Mouse (Mus musculus): Measurements from ENCODE around the gene Ripply1. TPM values are rescaled to one million over a fixed set of nuclear protein-coding genes. Genes with fewer than 3 reads are reported as not detected.
A peak's percentile ranks its signal among the peaks of the same experiment; 100 is the strongest.

Gene Ripply1
- polyA plus RNA-seq, 1 experiment from 2014 or later, result 0.25 TPM

DNA sequence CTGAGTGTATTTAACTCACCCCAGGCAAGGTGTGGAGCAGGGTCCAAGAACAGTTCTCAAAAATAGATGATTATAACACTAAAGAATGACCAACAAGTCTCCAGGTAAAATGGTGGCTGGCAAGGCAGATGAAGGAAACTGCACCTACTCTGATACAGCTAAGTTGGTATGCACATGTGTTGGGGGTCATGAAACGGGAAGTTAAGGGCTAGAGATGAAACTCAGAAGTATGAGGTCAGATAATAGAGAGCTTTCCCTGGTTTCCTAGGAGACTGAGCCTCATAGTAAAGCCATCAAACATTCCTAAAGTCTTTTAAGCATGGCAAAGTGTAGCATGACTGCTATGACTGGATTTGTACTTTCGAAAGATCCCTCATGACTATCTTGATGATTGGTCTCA is 20.9 kb upstream of the Ripply1 start:
- H3K4me1 ChIP-seq, result no peaks in the 10 kb centered on the region
- H3K9me3 ChIP-seq, result no peaks in the 10 kb centered on the region
- H3K4me3 ChIP-seq, result no peak overlapping the region
- no peak for DNase-seq (ENCODE audit: low spot score)
- H3K27me3 ChIP-seq (replicated peaks; ENCODE audit: low read depth, poor library complexity, severe bottlenecking), result peaks cover 87% of the 10 kb centered on the region
- H3K36me3 ChIP-seq (replicated peaks), result no peaks in the 10 kb centered on the region
- no peak overlapping the region for H3K27ac ChIP-seq (replicated peaks)
- WGBS, result 79% methylated on average over 2 of the region's 2 CpGs

DNA sequence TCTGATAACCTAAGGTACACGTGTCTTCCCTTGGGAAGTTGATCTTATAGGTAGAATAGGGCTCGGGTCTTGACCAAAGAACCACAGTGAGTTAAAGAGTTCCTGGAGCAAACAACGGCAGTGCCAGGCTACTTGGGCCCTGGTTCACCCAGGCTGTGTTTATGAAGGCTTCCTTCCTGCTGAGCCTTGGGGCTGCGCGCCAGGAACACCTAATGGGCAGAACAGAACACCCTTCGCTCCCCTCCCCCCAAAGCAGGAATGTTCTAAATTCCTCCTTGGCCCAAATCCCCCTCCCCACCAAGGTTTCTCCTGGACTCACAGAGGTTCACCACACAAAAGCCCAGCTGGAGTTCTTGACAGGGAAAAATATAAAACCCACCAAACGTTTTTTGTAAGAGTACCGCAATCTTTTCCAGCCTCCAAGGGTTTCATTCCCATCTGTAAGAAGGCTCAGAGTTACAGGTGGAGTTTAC is 18.3 kb upstream of the Ripply1 start, which contains the start of gene Cldn2:
Cldn2 (plus strand) TSS at position 423 of the 473 bp plus-strand sequence.
- Histone ChIP-seq H3K27me3 (replicated peaks; ENCODE audit: low read depth, poor library complexity, severe bottlenecking) (peaks cover 90% of the 10 kb centered on the region), H3K4me3 (no peak within 1 kb of the TSS), H3K36me3 (replicated peaks) (no peaks in the 10 kb centered on the region), H3K4me1 (no peaks in the 10 kb centered on the region), H3K27ac (replicated peaks) (no peak within 1 kb of the TSS), H3K9me3 (no peaks in the 10 kb centered on the region)
- DNase-seq (ENCODE audit: low spot score), result no peak
- WGBS, result 64% methylated on average over 8 of the region's 8 CpGs

DNA sequence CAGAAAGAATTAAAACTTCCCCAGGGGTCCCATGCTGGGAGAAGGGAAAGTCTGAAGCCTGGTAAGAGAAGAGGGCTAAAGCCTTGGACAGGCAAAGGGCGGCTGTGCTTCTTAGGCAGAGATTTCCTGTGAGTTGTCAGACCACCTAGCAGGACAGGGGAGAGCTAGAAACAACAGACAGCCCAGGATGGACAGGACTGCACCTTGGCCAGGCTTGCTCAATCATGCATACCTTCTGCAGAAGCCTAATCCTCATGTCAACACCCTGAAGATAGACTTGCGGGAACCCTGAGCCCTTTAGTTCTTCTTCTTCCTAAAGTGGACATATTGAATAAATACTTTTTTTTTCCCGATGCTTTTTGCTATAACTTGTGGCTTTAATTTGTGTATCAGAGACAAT is 17.8 kb upstream of the Ripply1 start:
- 71% methylated on average over 3 of the region's 3 CpGs for WGBS
- no peaks in the 10 kb centered on the region for H3K4me1 ChIP-seq
- no peak overlapping the region for H3K27ac ChIP-seq (replicated peaks)
- H3K9me3 ChIP-seq, result no peaks in the 10 kb centered on the region
- H3K27me3 ChIP-seq (replicated peaks; ENCODE audit: low read depth, poor library complexity, severe bottlenecking), result peaks cover 95% of the 10 kb centered on the region
- DNase-seq (ENCODE audit: low spot score), result no peak
- H3K36me3 ChIP-seq (replicated peaks), result no peaks in the 10 kb centered on the region
- H3K4me3 ChIP-seq, result no peak overlapping the region

DNA sequence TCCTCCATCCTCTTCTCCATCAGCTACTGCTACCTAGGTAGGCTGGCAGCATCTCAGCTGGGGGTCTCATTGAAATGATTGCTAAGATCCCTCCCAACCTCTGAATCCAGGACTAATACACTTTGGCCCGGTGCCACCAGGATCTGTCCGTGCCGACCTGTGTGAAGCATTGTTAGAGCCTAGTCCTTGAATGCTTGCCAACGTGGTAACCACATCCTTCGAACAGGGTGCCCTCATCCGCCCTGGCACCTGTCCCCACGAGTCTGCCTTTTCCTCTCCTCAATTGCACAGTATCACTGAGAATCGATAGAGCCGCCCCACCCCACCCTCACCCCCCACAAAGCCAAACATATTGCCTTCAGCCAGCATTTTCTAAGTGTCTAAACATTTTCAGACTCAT is 15.7 kb upstream of the Ripply1 start:
- Histone ChIP-seq H3K9me3 (no peaks in the 10 kb centered on the region), H3K4me3 (no peak overlapping the region), H3K36me3 (replicated peaks) (no peaks in the 10 kb centered on the region), H3K4me1 (no peaks in the 10 kb centered on the region), H3K27me3 (replicated peaks; ENCODE audit: low read depth, poor library complexity, severe bottlenecking) (peaks cover 87% of the 10 kb centered on the region), H3K27ac (replicated peaks) (no peak overlapping the region)
- DNase-seq (ENCODE audit: low spot score), result no peak
- WGBS, result 88% methylated on average over 9 of the region's 9 CpGs

DNA sequence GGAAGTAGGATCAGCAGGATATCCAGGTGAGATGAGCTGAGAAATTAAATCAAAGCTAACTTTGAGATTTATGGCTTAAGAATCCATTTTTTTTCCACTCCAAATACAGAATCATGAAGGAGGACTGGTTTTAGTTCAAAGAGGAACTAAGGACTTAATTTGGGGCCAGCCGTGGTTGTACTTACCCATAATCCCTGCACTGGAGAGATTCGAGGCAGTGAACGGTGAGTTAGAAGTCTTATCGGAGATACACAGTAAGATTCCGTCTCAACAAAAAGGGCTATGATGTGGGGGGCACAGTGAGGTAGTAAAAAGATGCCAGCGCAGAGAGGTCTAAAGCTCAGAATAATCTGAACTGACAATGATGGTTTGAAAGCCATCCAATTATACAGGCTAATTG is 13.9 kb upstream of the Ripply1 start:
- 78% methylated on average over 6 of the region's 6 CpGs for WGBS
- no peaks in the 10 kb centered on the region for H3K4me1 ChIP-seq
- H3K36me3 ChIP-seq (replicated peaks), result no peaks in the 10 kb centered on the region
- H3K27ac ChIP-seq (replicated peaks), result no peak overlapping the region
- H3K9me3 ChIP-seq, result no peaks in the 10 kb centered on the region
- H3K27me3 ChIP-seq (replicated peaks; ENCODE audit: low read depth, poor library complexity, severe bottlenecking), result peaks cover 88% of the 10 kb centered on the region
- DNase-seq (ENCODE audit: low spot score), result no peak
- H3K4me3 ChIP-seq, result no peak overlapping the region

DNA sequence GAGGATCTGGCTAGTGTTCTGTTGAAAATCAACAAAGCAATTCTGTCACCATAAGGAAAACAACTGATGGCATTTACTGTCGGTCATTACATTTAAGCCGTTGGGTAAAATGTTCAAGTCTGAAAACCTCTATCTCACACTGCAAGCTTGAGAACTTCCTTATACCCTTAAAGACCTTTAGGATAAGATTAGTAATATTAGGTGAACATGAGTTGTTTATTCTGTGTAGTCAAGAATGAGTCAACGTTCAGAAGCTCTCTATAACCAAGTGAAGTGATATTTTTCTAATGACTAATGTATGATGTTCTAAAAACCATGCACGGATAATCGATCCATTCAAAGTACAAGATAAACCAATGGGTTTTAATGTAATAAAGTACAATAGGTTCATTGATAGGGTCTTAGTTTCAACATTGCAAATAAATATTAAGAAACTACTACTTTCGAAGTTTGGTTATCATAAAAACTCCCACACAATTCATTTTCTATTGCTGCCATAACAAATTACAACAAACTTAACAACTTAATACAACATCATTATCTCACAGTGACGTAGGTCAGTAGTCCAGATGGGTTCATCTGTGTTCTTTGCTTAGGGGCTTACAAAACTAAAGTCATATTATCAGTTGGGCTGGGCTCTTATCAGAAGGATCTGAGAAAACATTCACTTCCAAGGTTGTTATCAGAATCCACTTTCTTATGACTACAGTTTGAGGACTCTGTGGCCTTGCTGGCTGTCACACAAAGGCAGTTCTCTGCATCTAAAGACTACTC is 12.1 kb upstream of the Ripply1 start:
- Histone ChIP-seq H3K4me1 (no peaks in the 10 kb centered on the region), H3K9me3 (no peaks in the 10 kb centered on the region), H3K4me3 (no peak overlapping the region), H3K36me3 (replicated peaks) (no peaks in the 10 kb centered on the region), H3K27ac (replicated peaks) (no peak overlapping the region), H3K27me3 (replicated peaks; ENCODE audit: low read depth, poor library complexity, severe bottlenecking) (peaks cover 88% of the 10 kb centered on the region)
- no peak for DNase-seq (ENCODE audit: low spot score)
- WGBS, result 86% methylated on average over 7 of the region's 7 CpGs

DNA sequence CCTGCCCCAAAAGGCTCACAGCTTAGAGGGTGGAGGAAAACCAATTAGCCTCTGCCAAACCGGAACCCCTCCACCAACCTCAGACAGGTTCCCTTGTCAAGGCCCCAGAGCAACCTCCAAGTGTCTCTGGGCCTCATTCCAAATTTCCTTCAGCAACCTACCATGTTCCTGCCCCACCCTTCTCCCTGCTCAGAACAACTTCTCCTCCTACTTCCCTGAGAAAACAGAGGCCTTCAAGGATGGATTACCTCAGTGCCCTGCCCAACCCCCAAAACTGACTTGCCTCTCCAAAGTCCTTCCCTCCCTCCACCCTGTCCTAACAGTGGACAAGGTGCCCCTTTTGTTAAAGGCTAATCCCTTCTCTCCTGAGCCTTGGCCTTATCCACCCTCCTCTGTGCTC is 3.6 kb upstream of the Ripply1 start:
- no peak overlapping the region for H3K27ac ChIP-seq (replicated peaks)
- H3K36me3 ChIP-seq (replicated peaks), result no peaks in the 10 kb centered on the region
- 45% methylated on average over 1 of the region's 1 CpGs for WGBS
- H3K4me1 ChIP-seq, result peaks cover 6% of the 10 kb centered on the region; the same call in 1 of the 2 replicates
- DNase-seq (ENCODE audit: low spot score), result no peak
- no peaks in the 10 kb centered on the region for H3K9me3 ChIP-seq
- peaks cover 76% of the 10 kb centered on the region for H3K27me3 ChIP-seq (replicated peaks; ENCODE audit: low read depth, poor library complexity, severe bottlenecking)
- H3K4me3 ChIP-seq, result no peak overlapping the region

DNA sequence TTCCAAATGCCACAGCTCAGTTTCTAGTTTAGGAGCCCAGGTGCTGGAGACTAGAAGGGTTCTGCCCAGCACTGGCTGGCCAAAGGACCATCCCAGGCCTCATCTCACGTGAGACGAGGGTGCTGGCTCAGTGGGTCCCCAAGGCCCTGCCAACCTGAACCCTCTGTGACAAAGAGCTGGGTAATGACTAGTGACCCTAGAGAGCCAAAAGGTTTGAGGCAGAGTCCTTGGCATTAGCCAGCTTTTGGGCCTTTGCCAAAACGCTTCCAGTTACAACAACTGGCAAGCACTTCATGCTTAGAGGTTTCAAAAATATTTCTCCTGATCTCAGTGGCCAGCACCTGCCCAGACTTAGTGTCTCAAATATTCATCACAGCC is 881 bp upstream of the Ripply1 start:
- peaks cover 82% of the 10 kb centered on the region for H3K27me3 ChIP-seq (replicated peaks; ENCODE audit: low read depth, poor library complexity, severe bottlenecking)
- H3K4me1 ChIP-seq, result peaks cover 6% of the 10 kb centered on the region; the same call in 1 of the 2 replicates
- H3K36me3 ChIP-seq (replicated peaks), result no peaks in the 10 kb centered on the region
- H3K4me3 ChIP-seq, result no peak overlapping the region
- WGBS, result 57% methylated on average over 3 of the region's 3 CpGs
- DNase-seq (ENCODE audit: low spot score), result no peak
- no peaks in the 10 kb centered on the region for H3K9me3 ChIP-seq
- H3K27ac ChIP-seq (replicated peaks), result no peak overlapping the region

DNA sequence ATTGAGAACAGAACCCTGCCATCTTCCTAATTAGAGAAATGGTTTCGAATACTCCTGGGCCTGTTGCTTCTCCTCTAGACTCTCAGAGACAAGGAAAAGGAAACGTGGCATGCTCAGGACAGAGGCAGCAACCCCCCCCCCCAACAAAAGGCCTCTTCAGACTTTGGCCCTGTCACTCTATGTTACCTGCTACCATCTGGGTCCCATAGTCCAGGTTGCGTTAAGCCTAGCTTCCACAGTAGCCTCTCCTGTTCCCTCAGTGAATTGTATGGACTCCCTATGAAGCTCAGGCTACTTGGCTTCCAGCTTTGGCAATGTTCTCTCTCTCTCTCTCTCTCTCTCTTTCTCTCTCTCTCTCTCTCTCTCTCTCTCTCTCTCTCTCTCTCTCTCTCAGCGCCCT is 590 bp downstream of the Ripply1 start:
- no peak overlapping the region for H3K4me3 ChIP-seq
- H3K27ac ChIP-seq (replicated peaks), result no peak overlapping the region
- 78% methylated on average over 4 of the region's 4 CpGs for WGBS
- DNase-seq (ENCODE audit: low spot score), result no peak
- peaks cover 86% of the 10 kb centered on the region for H3K27me3 ChIP-seq (replicated peaks; ENCODE audit: low read depth, poor library complexity, severe bottlenecking)
- no peaks in the 10 kb centered on the region for H3K9me3 ChIP-seq
- H3K36me3 ChIP-seq (replicated peaks), result no peaks in the 10 kb centered on the region
- H3K4me1 ChIP-seq, result peaks cover 6% of the 10 kb centered on the region; the same call in 1 of the 2 replicates

DNA sequence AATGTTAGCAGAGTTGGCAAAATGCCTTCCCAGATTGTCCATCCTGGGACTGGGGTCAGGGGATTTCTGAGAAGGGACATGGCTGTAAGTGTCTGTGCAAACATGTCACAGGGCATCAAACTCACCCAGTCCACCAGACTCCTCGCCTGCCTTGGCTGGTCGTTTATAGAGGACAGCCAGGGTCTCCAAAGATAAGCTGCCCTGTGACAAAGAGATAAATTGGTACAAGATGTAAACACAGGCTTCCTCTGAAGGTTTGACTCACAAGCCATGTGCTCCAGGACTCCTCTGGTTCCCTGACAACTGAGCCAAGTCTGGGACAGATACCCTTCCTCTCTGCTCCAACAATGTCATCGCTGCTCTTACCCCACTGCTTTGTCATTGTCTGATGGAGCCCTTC is 1.2 kb downstream of the Ripply1 start:
- 67% methylated on average over 3 of the region's 3 CpGs for whole genome bisulfite sequencing
- H3K36me3 ChIP-seq (replicated peaks), result no peaks in the 10 kb centered on the region
- DNase-seq (ENCODE audit: low spot score), result no peak
- H3K4me3 ChIP-seq, result no peak overlapping the region
- H3K27me3 ChIP-seq (replicated peaks; ENCODE audit: low read depth, poor library complexity, severe bottlenecking), result peaks cover 85% of the 10 kb centered on the region
- H3K4me1 ChIP-seq, result peaks cover 6% of the 10 kb centered on the region; the same call in 1 of the 2 replicates
- no peak overlapping the region for H3K27ac ChIP-seq (replicated peaks)
- no peaks in the 10 kb centered on the region for H3K9me3 ChIP-seq

DNA sequence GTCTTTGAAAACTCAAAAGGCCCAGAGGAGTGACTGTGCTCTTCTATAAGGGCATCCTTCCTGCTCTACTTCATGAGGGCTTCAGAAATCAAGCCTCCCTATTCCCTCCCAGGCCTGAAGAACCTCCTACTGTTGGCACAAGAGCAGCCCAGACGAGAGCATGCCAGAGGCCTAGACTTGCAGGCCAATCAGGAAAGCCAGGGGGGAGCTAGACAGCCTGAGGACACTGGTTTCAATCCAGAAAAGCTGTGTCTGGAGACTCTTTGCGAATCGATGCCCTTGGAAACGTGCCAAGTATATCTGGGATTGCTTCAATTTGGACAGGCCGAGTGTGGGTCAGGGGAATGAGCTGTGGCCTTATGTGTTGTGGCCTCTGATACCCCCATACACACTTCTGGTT is 2.8 kb downstream of the Ripply1 start:
- Histone ChIP-seq H3K4me1 (peaks cover 6% of the 10 kb centered on the region; the same call in 1 of the 2 replicates), H3K4me3 (no peak overlapping the region), H3K36me3 (replicated peaks) (no peaks in the 10 kb centered on the region), H3K27me3 (replicated peaks; ENCODE audit: low read depth, poor library complexity, severe bottlenecking) (peaks cover 85% of the 10 kb centered on the region), H3K9me3 (no peaks in the 10 kb centered on the region), H3K27ac (replicated peaks) (no peak overlapping the region)
- 87% methylated on average over 5 of the region's 5 CpGs for WGBS
- DNase-seq (ENCODE audit: low spot score), result no peak

DNA sequence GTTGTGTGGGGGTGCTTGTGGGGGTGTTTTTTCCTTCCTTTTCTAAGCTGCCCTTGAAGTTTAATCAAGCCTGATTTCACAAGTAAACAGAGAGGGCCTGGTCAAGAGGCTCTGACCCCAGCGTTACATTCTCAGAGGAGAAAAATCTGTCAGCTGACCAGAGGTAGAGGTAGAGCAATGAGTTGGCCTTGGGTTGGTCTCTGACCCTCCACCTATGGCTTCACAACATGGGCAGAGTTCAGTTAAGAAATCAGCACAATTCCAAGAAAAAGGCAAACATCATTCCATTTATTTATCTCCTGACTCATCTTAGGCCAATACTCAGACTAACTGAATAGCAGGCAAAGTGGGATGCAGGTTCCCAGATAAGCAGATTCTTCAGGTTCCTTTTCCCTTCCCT is 3.3 kb downstream of the Ripply1 start:
- Histone ChIP-seq H3K36me3 (replicated peaks) (no peaks in the 10 kb centered on the region), H3K27ac (replicated peaks) (no peak overlapping the region), H3K4me3 (no peak overlapping the region), H3K27me3 (replicated peaks; ENCODE audit: low read depth, poor library complexity, severe bottlenecking) (peaks cover 86% of the 10 kb centered on the region), H3K4me1 (peaks cover 6% of the 10 kb centered on the region; the same call in 1 of the 2 replicates), H3K9me3 (no peaks in the 10 kb centered on the region)
- WGBS, result 81% methylated on average over 1 of the region's 1 CpGs
- DNase-seq (ENCODE audit: low spot score), result no peak

DNA sequence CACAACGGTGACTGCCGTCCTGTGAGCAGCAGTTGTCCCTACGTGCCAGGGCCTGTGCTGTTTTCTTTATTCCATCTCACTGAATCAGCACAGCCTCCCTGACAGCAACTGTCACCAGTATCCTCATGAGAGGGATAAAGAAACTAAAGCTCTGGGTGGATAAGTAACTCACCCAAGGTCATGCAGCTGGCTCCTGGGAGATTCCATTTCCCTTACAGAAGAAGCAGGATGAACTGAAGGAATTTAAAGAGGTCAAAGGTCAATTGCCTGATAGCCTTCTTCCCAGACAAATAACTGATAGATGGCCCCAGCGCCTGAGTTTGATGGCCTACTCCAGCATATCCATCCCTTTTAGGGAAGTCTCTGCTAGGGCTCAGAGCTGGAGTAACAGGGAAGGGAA is 4.8 kb downstream of the Ripply1 start:
- Histone ChIP-seq H3K36me3 (replicated peaks) (no peaks in the 10 kb centered on the region), H3K27me3 (replicated peaks; ENCODE audit: low read depth, poor library complexity, severe bottlenecking) (peaks cover 77% of the 10 kb centered on the region), H3K9me3 (no peaks in the 10 kb centered on the region), H3K27ac (replicated peaks) (no peak overlapping the region), H3K4me3 (no peak overlapping the region), H3K4me1 (peaks cover 4% of the 10 kb centered on the region; the same call in 1 of the 2 replicates)
- peak; percentile 8 for DNase-seq (ENCODE audit: low spot score)
- WGBS, result 36% methylated on average over 4 of the region's 4 CpGs
